Mouse (Mus musculus) bone marrow macrophage, adult 2 months (primary cell): ENCODE measurements around the gene Sesn1.

ENCODE experiments used
- CTCF ChIP-seq: IDR thresholded peaks from 2 replicates; pipeline ENCODE4 v1.5.1; 2012; ENCODE audit warnings: low read depth, mild to moderate bottlenecking, low read length, moderate library complexity
- POLR2A ChIP-seq: IDR thresholded peaks from 2 replicates; pipeline ENCODE4 v1.6.1; 2012; ENCODE audit warnings: mild to moderate bottlenecking, low read depth, low read length, borderline replicate concordance

DNA sequence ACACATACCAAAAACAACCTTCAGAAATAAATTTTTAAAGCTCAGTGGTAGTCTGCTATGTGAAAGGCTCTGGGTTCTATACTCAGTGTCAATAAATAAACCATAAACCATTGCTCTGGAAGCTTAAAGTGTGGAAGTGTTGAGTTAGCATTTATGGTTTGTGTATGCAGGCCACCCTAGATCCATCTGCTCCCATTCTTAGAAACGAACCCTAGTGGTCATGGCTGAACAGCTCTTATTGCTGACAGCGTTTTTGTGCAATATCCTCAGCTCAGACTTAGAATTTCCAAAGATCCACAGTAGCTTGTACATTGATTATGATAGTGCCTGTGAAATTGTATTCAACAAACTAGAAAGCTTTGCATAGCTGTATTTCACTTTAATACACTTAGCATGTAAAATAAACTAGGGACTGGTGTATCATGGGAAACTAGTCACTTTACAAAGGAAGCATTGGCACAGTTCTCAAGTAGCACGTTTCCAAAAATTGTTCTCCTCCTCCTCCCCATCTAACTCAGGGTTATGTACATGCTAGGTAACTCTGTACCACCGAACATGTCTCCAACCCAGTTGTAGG, 78.7 kb downstream of the Sesn1 start:
- TF ChIP-seq CTCF (no peak), POLR2A (no peak)
